Mouse (Mus musculus) liver, adult 2 months (tissue): ENCODE measurements at regions not wholly inside any gene's neighbourhood (a gene's known extent, or its start where the extent isn't known, plus 50 kb on each side); places are given as distances from the start of the nearest gene placed in this dataset.
"Not testable (repeated sequence)": the region's sequence is repeated elsewhere in the genome, so short reads cannot be mapped to it uniquely, and the experiment has no call there.

Experiments used
- DNase-seq: peaks from one replicate; pipeline ENCODE4 v3.0.0-alpha.2; 2011; ENCODE audit warnings: low read depth, low spot score; ENCODE audit errors: extremely low read depth
- H3K27ac ChIP-seq: fragments of 200-500 bp; replicated peaks from 2 replicates; pipeline ENCODE4 v1.5.1; 2012; ENCODE audit warnings: low read depth, mild to moderate bottlenecking, control low read depth, inconsistent platforms, low read length; ENCODE audit not compliant: insufficient read depth
- H3K27me3 ChIP-seq: fragments of 200-500 bp; 2 replicates; pipeline ENCODE4 v1.6.1; 2012; ENCODE audit warnings: mild to moderate bottlenecking, moderate library complexity, low read length, inconsistent platforms; ENCODE audit not compliant: control insufficient read depth, insufficient read depth
- H3K36me3 ChIP-seq: fragments of 200-500 bp; 2 replicates; pipeline ENCODE4 v1.6.1; 2012; ENCODE audit warnings: low read length, inconsistent platforms; ENCODE audit not compliant: control insufficient read depth, insufficient read depth
- H3K4me1 ChIP-seq: fragments of 200-500 bp; 2 replicates; pipeline ENCODE4 v1.6.1; 2011; ENCODE audit warnings: low read length; ENCODE audit not compliant: control insufficient read depth, insufficient read depth
- H3K4me3 ChIP-seq: fragments of 200-500 bp; 2 replicates; pipeline ENCODE4 v1.5.1; 2011; ENCODE audit warnings: low read depth, mild to moderate bottlenecking, control low read depth, low read length, moderate library complexity; ENCODE audit not compliant: insufficient read depth
- H3K79me2 ChIP-seq: fragments of 200-500 bp; 2 replicates; pipeline ENCODE4 v1.6.1; 2012; ENCODE audit warnings: inconsistent platforms, mild to moderate bottlenecking, low read length, moderate library complexity; ENCODE audit not compliant: control insufficient read depth, insufficient read depth
- H3K9ac ChIP-seq: fragments of 200-500 bp; 2 replicates; pipeline ENCODE4 v1.6.1; 2012; ENCODE audit warnings: low read depth, mild to moderate bottlenecking, control low read depth, inconsistent platforms, low read length
- CTCF ChIP-seq: fragments of 200-500 bp; IDR thresholded peaks from 2 replicates; pipeline ENCODE4 v1.5.1; 2011; ENCODE audit warnings: low read depth, low read length, control low read depth
- POLR2A ChIP-seq: fragments of 200-500 bp; IDR thresholded peaks from 2 replicates; pipeline ENCODE4 v1.6.1; 2011; ENCODE audit warnings: low read length, control low read depth; ENCODE audit not compliant: insufficient read depth; ENCODE audit errors: extremely low read depth
- WGBS: fragments of 180-500 bp; shearing (Covaris S2); methylation state at CpG from one replicate; pipeline ENCODE4 v1.1.7; 2018; 5-methylcytosine and 5-hydroxymethylcytosine counted together

GRCm38 (mm10) chr10:96266100-96266735 lies 129.8 kb downstream of the Gm5426 start:
- Histone ChIP-seq H3K4me1 (no peaks in the 10 kb centered on the region), H3K27ac (no peak overlapping the region), H3K9ac (no peak overlapping the region), H3K27me3 (no peaks in the 10 kb centered on the region), H3K4me3 (no peak overlapping the region), H3K79me2 (no peaks in the 10 kb centered on the region), H3K36me3 (no peaks in the 10 kb centered on the region)
- TF ChIP-seq POLR2A = no peak
- no peak for TF ChIP-seq CTCF
- DNase-seq = no peak
- WGBS = 84% methylated on average over 9 of the region's 9 CpGs

DNA sequence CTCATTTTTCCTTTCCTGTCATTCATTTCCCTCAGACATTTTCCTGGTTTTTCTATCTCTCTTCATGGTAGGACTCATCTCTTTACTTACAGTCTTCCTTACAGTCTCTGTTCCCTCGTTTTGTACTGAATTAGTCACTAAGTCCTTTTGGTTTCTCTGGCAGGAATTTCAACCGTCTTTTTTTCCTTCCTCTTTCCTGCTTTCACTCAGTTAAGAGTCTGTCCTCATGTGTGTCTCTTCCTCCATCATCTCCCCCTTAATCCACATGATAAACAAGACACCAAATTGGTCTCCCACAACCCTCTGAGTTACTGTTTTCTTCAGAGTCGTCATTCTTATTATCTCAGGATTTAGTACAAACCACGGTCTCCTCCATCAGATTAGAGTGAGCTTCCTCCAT lies 131.2 kb downstream of the Gm5426 start:
- Histone ChIP-seq H3K4me1 (no peaks in the 10 kb centered on the region), H3K79me2 (no peaks in the 10 kb centered on the region), H3K36me3 (no peaks in the 10 kb centered on the region), H3K27me3 (no peaks in the 10 kb centered on the region), H3K9ac (no peak overlapping the region), H3K4me3 (no peak overlapping the region), H3K27ac (no peak overlapping the region)
- DNase-seq = no peak
- no peak for TF ChIP-seq CTCF
- TF ChIP-seq POLR2A = no peak
- 75% methylated on average over 4 of the region's 4 CpGs for WGBS

DNA sequence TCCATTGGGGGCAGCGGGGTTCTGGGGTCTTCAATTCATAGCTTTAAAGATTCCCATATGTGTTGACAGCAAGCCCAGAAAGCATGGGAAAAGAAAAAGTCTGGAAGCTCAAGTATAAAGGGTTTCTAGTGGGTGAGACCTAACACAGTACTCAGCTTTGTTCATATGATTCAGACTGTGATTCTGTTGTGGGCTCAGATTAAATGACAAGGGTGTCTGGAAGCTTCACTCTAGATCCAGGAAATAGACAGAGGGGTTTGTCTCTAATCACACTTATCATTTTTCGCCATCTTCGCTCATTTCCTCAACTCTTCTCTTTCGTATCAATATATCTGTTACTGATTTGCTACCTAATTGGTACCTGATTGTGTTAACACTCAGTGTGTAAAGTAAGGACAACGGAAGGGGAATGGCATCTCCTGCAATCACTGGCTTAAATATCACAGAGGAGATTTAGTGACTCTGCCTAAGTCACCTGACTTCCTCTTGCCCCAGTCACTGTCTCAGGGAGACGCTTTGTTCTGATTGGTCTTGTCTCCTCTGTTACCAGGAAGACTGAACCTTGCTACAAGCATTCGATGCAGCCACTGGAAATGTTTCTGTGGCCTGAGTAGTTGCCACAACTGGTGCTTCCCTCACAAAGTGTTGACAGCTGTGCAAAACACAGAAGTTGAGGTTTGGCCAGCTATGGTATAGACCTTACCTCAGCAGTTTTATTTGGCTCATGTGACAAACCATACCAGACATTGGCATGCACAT lies 137.4 kb downstream of the Gm5426 start:
- Histone ChIP-seq H3K79me2 (no peaks in the 10 kb centered on the region), H3K27ac (no peak overlapping the region), H3K27me3 (no peaks in the 10 kb centered on the region), H3K9ac (no peak overlapping the region), H3K36me3 (no peaks in the 10 kb centered on the region), H3K4me3 (no peak overlapping the region), H3K4me1 (no peaks in the 10 kb centered on the region; the same call in 1 of the 2 replicates)
- TF ChIP-seq POLR2A = no peak
- no peak for TF ChIP-seq CTCF
- WGBS = 87% methylated on average over 7 of the region's 7 CpGs
- peak; percentile 24 for DNase-seq

- Histone ChIP-seq H3K36me3 (no peaks in the 10 kb centered on the region), H3K4me3 (no peak overlapping the region), H3K9ac (no peak overlapping the region), H3K79me2 (no peaks in the 10 kb centered on the region), H3K27me3 (no peaks in the 10 kb centered on the region), H3K4me1 (no peaks in the 10 kb centered on the region), H3K27ac (no peak overlapping the region)
- no peak for DNase-seq
- 87% methylated on average over 6 of the region's 6 CpGs for WGBS
- TF ChIP-seq CTCF = no peak
- TF ChIP-seq POLR2A = no peak
These were observed 143.7 kb downstream of the Gm5426 start for GRCm38 (mm10) chr10:96280149-96280548.

- 90% methylated on average over 10 of the region's 10 CpGs for WGBS
These were observed 149.1 kb downstream of the Gm5426 start for GRCm38 (mm10) chr10:96285407-96286093.

DNA sequence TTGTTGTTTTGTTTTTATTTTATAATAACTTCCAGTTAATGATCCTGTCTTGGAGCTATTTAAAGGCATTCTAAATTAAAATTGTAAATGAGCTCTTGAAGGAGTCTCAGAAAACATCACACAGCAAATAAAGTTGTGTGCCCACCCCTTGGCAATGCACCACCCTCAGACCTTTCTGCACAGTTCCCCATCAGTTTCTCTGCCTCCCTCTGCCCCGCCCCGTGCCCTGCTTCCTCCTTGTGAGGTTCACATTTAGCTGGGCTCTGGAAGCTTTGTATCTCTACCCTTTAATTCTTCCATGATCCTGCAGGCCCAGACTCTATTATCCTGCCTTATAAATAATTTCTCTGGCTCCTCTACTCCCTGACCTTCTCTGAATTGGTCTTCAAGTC lies 149.7 kb downstream of the Gm5426 start:
- H3K79me2 ChIP-seq = no peaks in the 10 kb centered on the region
- H3K36me3 ChIP-seq = no peaks in the 10 kb centered on the region
- H3K27ac ChIP-seq = no peak overlapping the region
- H3K9ac ChIP-seq = no peak overlapping the region
- no peak for TF ChIP-seq CTCF
- TF ChIP-seq POLR2A = no peak
- no peaks in the 10 kb centered on the region for H3K4me1 ChIP-seq
- H3K4me3 ChIP-seq = no peak overlapping the region
- no peak for DNase-seq
- 82% methylated on average over 2 of the region's 2 CpGs for WGBS
- no peaks in the 10 kb centered on the region for H3K27me3 ChIP-seq

More at GRCm38 (mm10) chr10:96285407-96286093, 149.1 kb downstream of the Gm5426 start:
- no peak for DNase-seq
- H3K9ac ChIP-seq = no peak overlapping the region
- no peaks in the 10 kb centered on the region for H3K4me1 ChIP-seq
- H3K27ac ChIP-seq = no peak overlapping the region
- H3K36me3 ChIP-seq = no peaks in the 10 kb centered on the region
- H3K27me3 ChIP-seq = no peaks in the 10 kb centered on the region
- TF ChIP-seq CTCF = no peak
- TF ChIP-seq POLR2A = no peak
- H3K79me2 ChIP-seq = no peaks in the 10 kb centered on the region
- no peak overlapping the region for H3K4me3 ChIP-seq

DNA sequence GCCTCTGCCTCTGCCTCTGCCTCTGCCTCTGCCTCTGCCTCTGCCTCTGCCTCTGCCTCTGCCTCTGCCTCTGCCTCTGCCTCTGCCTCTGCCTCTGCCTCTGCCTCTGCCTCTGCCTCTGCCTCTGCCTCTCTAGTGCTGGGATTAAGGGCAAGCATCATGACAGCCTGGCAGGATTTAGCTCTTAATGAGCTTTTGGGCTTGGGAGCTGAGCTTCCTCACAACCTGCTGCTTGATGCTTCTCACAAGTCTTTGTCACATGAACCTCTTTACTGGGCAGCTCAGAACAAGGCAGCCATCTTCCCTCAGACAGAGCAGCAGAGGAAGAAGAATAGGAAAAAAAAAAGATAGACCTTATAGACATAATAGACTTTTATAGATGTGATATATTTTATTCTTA lies 152.6 kb downstream of the Gm5426 start:
- not testable (repeated sequence) for H3K4me3 ChIP-seq, H3K27me3 ChIP-seq, H3K36me3 ChIP-seq, DNase-seq, H3K79me2 ChIP-seq, H3K9ac ChIP-seq, H3K4me1 ChIP-seq, H3K27ac ChIP-seq
